Mouse (Mus musculus): ENCODE results near the gene Pphln1.
"Not testable (repeated sequence)": the region's sequence is repeated elsewhere in the genome, so short reads cannot be mapped to it uniquely, and the experiment has no call there.

The Pphln1 gene

DNA sequence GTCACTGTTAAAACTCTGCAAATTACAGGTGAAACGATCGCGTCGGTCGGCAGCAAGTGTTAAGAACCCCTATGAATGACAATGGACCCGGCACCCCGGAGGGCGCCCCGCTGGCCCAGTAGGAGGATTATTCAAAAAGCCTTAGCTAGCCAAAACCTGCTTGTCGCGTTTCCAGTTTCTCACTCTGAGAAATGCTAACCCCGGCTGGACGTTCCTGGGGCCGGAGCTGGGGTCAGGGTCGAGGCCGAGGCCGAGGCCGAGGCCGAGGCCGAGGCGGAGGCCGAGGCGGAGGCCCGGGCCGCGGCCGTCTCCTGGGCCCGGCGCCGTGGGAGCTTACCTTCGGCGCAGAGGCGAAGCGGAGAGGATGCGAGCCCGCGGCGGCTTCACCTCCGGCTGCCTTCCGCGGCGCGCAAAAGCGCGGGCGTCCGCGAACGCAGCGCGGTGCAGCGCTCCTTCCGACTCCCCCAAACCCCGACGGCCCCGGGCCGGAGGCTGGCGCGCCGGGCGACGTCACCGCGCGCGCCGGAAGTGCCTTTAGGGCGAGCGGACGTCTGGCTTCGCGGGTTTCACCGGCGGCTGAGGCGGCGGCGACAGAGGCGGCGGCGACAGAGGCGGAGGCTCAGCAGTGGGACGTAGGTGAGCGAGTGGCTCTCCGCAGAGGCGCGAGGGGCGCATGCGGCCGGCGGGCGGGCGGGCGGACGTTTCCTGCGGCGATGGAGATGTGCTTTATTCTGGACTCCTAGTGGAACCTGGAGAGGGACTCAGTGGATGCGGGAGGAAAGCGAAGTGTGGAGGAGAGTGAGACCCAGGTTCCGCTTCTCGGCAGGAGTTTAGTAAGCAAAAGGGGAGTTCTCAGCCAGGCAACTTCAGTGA, at the start of gene Pphln1, which contains the start of gene Zcrb1:
Gene Pphln1 (plus strand): TSS at position 525 of the 873 bp plus-strand sequence.
Gene Zcrb1 (minus strand): TSS at position 509 of the 873 bp plus-strand sequence.
- DNase-seq = peak; percentile 81

DNA sequence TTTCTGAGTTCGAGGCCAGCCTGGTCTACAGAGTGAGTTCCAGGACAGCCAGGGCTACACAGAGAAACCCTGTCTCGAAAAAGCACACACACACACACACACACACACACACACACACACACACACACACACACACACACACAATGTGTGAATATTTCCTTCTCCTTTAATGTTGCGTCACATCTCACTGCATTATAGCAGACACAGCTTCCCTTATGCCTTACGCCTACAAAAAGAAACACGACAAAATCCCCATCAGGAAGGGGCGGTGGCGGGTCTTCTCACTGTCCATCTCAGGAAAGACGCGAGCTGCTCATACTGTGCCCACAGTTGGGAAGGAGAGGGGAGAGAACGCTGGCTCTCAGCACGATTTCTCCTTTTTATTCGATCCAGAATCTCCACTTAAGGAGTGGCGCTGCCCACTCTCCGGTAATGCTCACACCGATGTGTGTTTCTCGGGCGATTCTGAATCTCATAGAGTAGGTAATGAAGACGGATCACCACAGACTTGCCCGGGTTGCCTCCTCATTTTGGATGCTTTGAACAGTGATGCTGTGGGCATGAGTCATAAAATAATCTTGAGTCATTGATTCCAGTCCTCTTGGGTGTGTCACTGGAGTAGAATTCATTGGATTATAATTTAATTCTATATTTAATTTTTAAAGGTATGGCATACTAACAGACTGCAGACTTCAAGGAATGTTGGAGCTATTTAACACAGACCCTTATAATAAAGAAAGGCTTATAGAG, 39.6 kb upstream of the Pphln1 start:
- DNase-seq = no peak

DNA sequence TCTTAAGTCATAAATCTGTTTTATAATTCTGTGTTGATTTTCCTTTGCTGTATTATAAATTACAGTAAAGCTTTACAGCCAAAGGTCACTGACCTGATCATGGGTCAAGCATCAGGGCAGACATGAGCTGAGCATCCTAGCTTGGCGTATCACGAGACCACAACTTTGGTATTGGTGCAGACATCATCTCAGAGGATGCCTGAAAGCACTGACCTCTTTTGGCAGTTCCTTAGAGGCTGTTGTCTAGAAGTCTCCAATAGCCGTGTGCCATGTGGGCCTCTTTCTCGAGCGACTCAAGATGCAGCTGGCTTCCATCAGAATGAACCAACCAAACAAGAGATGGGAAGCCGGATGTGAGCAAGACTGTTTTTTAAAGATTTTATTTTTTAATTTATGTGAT, 32.6 kb upstream of the Pphln1 start:
- no peak for DNase-seq

DNA sequence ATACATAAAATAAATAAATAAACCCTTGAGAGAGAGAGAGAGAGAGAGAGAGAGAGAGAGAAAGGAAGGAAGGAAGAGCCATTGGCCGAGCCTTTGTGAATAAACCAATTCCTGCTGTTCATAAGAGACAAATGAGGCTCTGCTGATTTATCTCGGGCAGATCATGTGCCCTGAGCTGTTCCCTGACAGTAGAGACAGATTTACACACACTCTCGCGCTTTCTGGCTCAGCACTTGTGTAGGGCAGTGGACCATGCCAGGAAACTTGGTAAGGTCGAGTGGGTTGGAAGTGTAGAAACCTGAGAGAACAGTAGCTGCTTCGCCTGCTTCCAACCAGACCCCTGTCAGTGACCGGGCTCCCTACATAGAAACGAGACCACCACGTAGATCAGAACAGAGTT, 29.6 kb upstream of the Pphln1 start:
- no peak for DNase-seq

GRCm38 (mm10) chr15:93371838-93372237, 26.3 kb upstream of the Pphln1 start:
- no peak for DNase-seq

- DNase-seq = not testable (repeated sequence)
Observed at GRCm38 (mm10) chr15:93372525-93373119, 25.5 kb upstream of the Pphln1 start.

DNA sequence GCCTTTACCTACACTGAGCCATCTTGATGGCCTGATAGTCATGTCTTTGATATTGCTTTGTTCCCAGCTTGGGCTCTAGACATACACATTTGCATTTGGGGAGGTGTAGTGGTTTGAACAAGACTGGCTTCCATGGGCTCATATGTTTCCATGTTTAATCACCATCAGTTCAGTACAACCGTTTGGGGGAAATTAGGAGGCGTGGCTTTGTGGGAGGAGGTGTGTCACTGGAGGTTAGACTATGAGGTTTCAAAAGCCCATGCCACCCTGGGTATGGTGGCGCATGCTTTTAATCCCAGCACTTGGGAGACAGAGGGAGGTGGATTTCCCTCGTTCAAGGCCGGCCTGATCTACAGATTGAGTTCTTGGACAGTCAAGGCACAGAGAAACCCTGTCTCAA, 22.5 kb upstream of the Pphln1 start:
- DNase-seq = no peak

GRCm38 (mm10) chr15:93379177-93379576, 19.0 kb upstream of the Pphln1 start:
- no peak for DNase-seq

GRCm38 (mm10) chr15:93381337-93381736, 16.8 kb upstream of the Pphln1 start:
- no peak for DNase-seq

DNA sequence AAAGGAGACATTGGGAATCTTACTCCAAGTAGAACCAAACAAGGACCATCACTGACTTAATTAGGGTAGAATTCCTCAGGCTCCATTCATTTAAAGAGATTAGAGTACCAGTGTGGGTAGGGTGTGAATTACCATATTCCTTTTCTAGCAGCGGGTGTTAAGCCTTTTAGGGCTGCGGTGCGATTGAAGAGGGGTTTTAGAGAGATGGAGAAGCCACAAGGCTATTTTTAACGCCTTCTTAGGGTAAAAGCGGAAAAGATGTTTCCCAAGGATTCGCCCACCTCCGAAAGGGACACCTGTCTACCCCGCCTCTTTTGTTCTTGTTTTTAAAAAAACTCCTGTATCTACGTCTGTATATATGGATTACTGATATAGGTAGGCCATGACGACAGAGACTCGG, 881 bp upstream of the Pphln1 start:
- DNase-seq = no peak

- DNase-seq = peak; percentile 10
Observed at GRCm38 (mm10) chr15:93398699-93399540, 770 bp downstream of the Pphln1 start.

DNA sequence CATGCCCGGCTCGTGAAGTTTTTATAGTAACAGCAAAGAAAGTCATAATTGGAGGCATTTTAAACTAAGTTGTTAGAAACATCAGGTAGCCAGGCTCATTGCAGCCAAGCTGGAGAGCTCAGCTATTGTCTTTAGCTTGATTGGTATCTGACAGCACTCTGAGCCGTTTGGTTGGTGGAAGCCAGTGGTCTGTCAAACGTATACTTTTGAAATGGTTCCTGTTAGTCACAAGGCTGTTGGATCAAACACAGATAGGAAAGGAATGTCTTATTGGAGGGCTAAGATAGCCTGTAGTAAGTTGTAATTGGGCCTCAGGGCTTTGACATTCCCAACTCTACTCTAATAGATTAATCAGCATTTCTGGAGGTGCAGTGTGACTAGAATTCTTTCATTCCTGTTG, 3.3 kb downstream of the Pphln1 start:
- no peak for DNase-seq

DNA sequence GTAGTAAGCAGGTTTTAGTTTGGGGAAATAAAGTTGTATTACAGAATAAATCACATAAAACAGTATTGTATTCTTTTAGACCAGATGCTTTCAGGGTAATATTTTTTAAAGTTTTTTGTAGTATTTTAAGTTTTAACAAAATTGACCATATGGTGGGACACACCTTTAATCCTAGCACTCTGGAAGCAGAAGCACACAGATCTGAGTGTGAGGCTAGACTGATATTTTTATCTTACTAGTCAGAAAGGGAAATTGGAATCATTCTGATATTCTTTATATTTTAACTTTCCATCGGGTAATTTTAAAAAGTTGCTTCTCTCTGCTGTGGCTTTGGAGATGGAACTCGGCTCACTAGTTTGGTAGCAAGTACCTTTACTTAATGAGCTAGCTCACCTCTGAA, 4.6 kb downstream of the Pphln1 start:
- no peak for DNase-seq

DNA sequence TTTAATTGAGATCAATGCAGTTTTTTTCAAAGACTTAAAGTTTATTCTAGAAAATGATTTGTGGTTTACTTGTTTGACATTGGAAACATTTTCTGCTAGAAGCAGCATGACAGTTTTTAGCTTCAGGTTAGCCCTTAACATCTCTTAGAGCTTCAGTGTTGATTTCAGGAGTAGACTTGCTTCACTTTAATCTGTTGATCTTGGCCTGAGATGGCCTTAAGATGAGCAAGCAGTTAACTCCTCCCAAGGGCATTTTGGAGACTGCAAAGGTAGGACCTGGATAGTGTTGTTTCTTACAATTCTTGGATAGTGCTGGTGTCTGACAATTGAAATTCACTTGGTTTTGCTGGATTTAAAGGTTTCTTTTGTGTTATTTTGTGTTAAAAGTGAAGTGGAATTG, 6.7 kb downstream of the Pphln1 start:
- no peak for DNase-seq

GRCm38 (mm10) chr15:93405446-93405986, 7.4 kb downstream of the Pphln1 start:
- no peak for DNase-seq

DNA sequence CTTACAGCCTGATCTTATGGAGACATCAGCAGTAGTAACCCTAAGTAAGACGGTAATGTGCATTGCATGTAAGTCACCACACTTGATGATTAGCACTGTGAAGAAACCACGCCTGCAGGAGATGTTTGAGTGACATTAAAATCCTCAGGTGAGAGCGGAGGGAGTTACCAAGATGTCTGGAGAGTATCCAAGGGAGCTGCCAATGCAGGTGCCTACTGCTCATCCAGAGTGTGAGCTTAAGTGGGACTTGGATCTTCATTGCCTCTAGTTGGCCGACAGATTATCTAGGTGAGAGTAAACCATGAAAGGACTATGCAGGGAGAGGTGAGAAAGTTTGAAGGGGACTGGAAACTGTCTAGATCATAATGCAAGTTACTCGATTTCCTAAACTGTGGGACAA, 8.3 kb downstream of the Pphln1 start:
- DNase-seq = no peak

DNA sequence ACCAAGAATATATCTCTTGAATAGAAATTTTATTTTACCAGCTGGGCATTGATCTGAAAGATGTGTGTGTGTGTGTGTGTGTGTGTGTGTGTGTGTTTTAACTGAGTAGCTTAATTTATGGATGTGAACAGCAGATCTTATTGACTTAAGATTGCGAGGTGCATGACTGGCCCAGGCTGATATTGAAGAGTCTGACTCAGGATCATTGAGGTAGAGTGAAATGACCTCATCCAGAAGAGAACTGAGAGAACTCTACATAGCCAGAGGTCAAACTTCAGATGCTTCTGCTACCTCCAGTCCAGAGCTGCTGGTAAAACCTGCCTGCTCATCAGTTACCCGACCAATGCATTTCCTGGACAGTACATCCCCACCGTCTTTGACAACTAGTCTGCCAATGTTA, 14.3 kb downstream of the Pphln1 start:
- no peak for DNase-seq

DNA sequence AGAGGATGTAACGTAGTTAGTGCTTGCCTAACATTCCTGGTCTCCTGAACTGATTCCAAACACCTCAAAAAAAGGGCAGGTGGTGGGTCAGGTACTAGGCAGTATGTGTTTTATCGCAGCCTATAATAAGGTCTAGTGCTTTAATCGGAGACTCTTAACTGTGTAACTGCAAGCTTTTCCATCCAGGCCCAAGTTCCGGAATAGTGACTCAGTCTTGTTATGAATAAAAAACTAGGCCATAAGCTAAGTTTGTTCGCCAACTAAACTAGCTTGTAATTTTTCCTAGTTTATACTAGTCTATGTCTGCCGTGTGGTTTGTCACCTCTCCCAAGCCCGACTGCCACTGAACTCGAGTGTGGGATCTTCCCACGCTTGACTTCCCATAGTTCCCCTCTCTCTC, 16.3 kb downstream of the Pphln1 start:
- DNase-seq = no peak

DNA sequence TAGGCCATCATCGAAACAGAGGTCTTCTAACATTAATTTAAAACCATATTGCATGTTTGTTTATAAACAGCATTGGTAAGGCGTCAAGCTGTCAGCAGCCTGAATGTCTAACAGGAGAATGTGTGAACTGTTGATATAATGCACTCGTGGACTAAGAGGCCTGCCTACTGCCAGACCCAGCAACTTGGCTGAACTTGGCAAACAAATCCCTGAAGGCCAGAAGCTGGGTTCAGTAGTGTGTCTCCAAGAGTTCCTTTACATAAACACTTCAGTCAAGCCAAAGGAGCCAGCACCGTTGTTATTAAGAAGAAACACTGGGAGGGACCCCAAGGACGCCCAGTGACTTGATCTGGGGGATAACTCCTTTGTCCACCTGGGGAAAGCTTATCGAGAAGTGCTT, 18.1 kb downstream of the Pphln1 start:
- no peak for DNase-seq

DNA sequence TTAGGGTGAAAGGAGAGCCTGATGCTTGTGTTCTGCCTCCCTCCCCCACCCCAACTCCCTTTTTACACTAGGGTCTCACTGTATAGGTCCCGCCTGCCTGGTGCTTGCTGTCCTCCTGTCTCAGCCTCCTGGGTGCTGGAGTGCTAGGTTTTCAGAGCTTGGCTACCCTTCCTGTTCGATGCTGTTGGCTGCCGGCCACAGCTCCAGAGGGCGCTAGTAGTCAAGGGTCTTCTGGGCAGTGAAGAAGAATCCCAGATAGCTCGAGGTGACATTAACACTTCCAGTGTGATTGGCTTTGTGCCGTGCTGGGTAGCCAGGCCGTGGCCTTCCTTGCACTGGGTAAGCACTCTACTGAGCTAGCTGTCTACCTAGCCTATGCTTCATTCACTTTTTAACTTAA, 22.4 kb downstream of the Pphln1 start:
- no peak for DNase-seq

GRCm38 (mm10) chr15:93422537-93422936, 24.4 kb downstream of the Pphln1 start:
- no peak for DNase-seq

- no peak for DNase-seq
Observed at GRCm38 (mm10) chr15:93433811-93434210, 35.7 kb downstream of the Pphln1 start.

Data from right cerebral cortex, postnatal 14 days (tissue).